Mouse (Mus musculus): ENCODE measurements around the gene 1700042G07Rik. TPM values are rescaled to one million over a fixed set of nuclear protein-coding genes. Genes with fewer than 3 reads are reported as not detected.

The 1700042G07Rik gene
- polyA plus RNA-seq, 1 experiment from 2014 or later: not detected

DNA sequence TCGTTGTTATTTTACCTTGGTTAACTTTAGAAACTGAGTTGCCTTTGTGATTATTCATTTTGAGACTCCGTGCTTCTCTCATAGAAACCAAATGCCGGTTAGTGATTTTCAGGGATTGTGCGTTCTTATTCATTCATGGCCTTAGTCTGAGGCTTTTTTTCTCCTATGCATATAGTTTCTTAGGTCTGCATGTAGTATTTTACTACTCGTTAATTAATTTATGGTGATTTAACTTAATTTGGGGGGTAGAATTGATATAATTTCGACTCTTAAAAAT lies 49.6 kb downstream of the 1700042G07Rik start:
- no peaks in the 10 kb centered on the region for H3K4me1 ChIP-seq (replicated peaks; ENCODE audit: control insufficient read depth, insufficient read depth, low read length)
- no peaks in the 10 kb centered on the region for H3K36me3 ChIP-seq (ENCODE audit: control insufficient read depth, insufficient read depth, low read length)
- peak overlapping the region; percentile 99; the same call in 1 of the 2 replicates for H3K27ac ChIP-seq (ENCODE audit: low read depth, low read length)
- H3K9me3 ChIP-seq (ENCODE audit: control insufficient read depth, low read length): no peaks in the 10 kb centered on the region
- no peaks in the 10 kb centered on the region for H3K27me3 ChIP-seq (ENCODE audit: control insufficient read depth, insufficient read depth, low read length)
- DNase-seq (ENCODE audit: low spot score): no peak
- peak overlapping the region; percentile 50 for H3K4me2 ChIP-seq (replicated peaks; ENCODE audit: low read depth, low read length)
- WGBS: 4% methylated on average over 6 of the region's 6 CpGs
- peak overlapping the region; percentile 97 for H3K9ac ChIP-seq (ENCODE audit: low read depth, low read length)
- peak overlapping the region; percentile 82 for H3K4me3 ChIP-seq (ENCODE audit: low read depth, low read length)
- no peak for ATAC-seq (ENCODE audit: low FRiP score)

Other genes with a start within 250 kb of the 1700042G07Rik start
- 2.4 and 2.5 TPM in 2 replicates for gene Dmbx1, start 233.4 kb upstream of the 1700042G07Rik start, polyA plus RNA-seq (2014; fragmentation: Nextera tagmentation; extraction: Ambion mirVana)
- gene Faah, start 155.4 kb upstream of the 1700042G07Rik start, polyA plus RNA-seq (2014; fragmentation: Nextera tagmentation; extraction: Ambion mirVana): 3.9 and 4.1 TPM in 2 replicates
- gene Nsun4, start 119.5 kb upstream of the 1700042G07Rik start, polyA plus RNA-seq (2014; fragmentation: Nextera tagmentation; extraction: Ambion mirVana): 19.3 and 20.7 TPM in 2 replicates
- 413 and 425 TPM in 2 replicates for gene Uqcrh, start 98.3 kb upstream of the 1700042G07Rik start, polyA plus RNA-seq (2014; fragmentation: Nextera tagmentation; extraction: Ambion mirVana)
- 65.5 and 72.3 TPM in 2 replicates for gene Lrrc41, start 98.1 kb upstream of the 1700042G07Rik start, polyA plus RNA-seq (2014; fragmentation: Nextera tagmentation; extraction: Ambion mirVana)
- gene Rad54l, start 49.7 kb upstream of the 1700042G07Rik start, polyA plus RNA-seq (2014; fragmentation: Nextera tagmentation; extraction: Ambion mirVana): 42.1 and 46.9 TPM in 2 replicates
- gene Pomgnt1, start 49.5 kb upstream of the 1700042G07Rik start, polyA plus RNA-seq (2014; fragmentation: Nextera tagmentation; extraction: Ambion mirVana): 49.0 and 52.3 TPM in 2 replicates
- 1.1 and 1.3 TPM in 2 replicates for gene Lurap1, start 22.0 kb upstream of the 1700042G07Rik start, polyA plus RNA-seq (2014; fragmentation: Nextera tagmentation; extraction: Ambion mirVana)
- 0.17 TPM in 1 of 2 replicates, not detected in the other for gene Tspan1, start 5.8 kb upstream of the 1700042G07Rik start, polyA plus RNA-seq (2014; fragmentation: Nextera tagmentation; extraction: Ambion mirVana)
- gene Gm49337, start within 50 bp of the 1700042G07Rik start, polyA plus RNA-seq (2014; fragmentation: Nextera tagmentation; extraction: Ambion mirVana): not detected in 2 replicates
- gene Pik3r3, start 48.2 kb downstream of the 1700042G07Rik start, polyA plus RNA-seq (2014; fragmentation: Nextera tagmentation; extraction: Ambion mirVana): 75.9 and 103 TPM in 2 replicates

Data from hindbrain, embryonic 11.5 days (tissue).